Mouse (Mus musculus) Patski (cell line): ENCODE measurements around the gene Il34. TPM values are rescaled to one million over a fixed set of nuclear protein-coding genes. Genes with fewer than 3 reads are reported as not detected.

ENCODE experiments used
- ATAC-seq: fragments of 100-300 bp; one replicate; pipeline ENCODE4 v1.8.0; 2021
- CTCF ChIA-PET: fragments of 350-600 bp; sonication (Branson Sonifier 250); formaldehyde crosslinking; loops from one replicate; lab custom pipeline; 2022; ENCODE audit warnings: inconsistent platforms; lab: Charles Lee
- POLR2A ChIA-PET: fragments of 350-600 bp; sonication (Branson Sonifier 250); formaldehyde crosslinking; loops from one replicate; lab custom pipeline; 2022; ENCODE audit warnings: antibody characterized with exemption, inconsistent platforms; lab: Charles Lee
- DNase-seq: peaks from one replicate; pipeline ENCODE4 v3.0.0-alpha.2; 2011; ENCODE audit warnings: low read depth, low spot score
- H3K27me3 ChIP-seq: fragments of 371-371 bp; one replicate; pipeline ENCODE4 v1.5.1; 2021
- CTCF ChIP-seq: fragments of 100-300 bp; IDR thresholded peaks from one replicate; pipeline ENCODE4 v1.5.1; 2021
- in situ Hi-C: fragments of 300-500 bp; cut with MboI; formaldehyde crosslinking; loops from 3 replicates; pipeline ENCODE4 v1.11.1; 2018; ENCODE audit warnings: low pct_unique_long_range_greater_than_20kb, mixed read lengths
- polyA plus RNA-seq: library from polyadenylated mRNA; unstranded; gene quantifications from one replicate; pipeline ENCODE4 v1.2.3, GENCODE M21; 2021

Il34 gene
- polyA plus RNA-seq, 1 experiment from 2014 or later: 35.6 TPM

DNA sequence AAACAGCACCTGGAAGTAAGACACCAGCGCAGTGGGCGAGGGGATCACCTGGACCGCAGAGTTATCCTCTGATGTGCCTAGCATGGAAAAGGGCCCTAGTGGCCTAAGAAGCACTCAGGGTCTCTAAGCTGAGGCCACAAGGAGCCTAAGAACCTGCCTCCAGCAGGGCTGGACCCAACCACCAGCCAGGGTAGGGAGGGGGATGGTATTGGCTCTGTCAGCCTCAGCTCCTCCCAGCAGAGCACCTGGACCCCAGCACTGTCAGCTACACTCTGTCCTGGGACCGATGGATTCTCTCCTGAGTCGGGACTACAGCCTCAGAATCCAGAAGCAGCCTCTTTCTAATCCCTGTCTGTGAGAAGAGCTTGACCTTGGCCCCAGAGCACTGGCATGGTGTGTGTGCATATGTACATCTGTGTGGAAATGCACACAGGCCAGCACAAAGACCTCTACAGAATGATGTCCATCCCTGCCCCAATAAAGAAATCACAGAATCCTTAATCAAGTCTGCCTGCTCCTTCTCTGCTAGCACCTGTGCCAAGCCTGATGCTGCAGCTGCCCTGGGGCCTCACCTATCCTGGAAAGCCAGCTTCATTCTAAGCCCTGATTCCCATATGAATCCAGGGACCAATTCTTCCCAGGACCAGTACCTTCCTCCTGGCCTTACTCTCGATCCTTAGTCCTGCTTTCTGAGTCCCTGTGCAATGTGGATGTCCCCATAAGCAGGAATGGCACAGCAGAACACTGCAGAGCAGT is 85.6 kb downstream of the Il34 start:
- no peaks in the 10 kb centered on the region for H3K27me3 ChIP-seq
- in situ Hi-C loops: loop anchor here (5.0 kb wide), 1 partner anchor 73 kb away; no protein-coding TSS in a partner anchor
- ChIA-PET POLR2A (interaction anchor here (0.5 to 1.3 kb wide), 3 partner anchors 51 to 939 kb away, joined by 3 to 7 read pairs (median 4); no protein-coding TSS in a partner anchor), CTCF (interaction anchor here (1.4 kb wide), 1 partner anchor 16 kb away, joined by 4 read pairs; no protein-coding TSS in a partner anchor)
- no peak for ATAC-seq
- no peak for DNase-seq
- no peak for TF ChIP-seq CTCF

DNA sequence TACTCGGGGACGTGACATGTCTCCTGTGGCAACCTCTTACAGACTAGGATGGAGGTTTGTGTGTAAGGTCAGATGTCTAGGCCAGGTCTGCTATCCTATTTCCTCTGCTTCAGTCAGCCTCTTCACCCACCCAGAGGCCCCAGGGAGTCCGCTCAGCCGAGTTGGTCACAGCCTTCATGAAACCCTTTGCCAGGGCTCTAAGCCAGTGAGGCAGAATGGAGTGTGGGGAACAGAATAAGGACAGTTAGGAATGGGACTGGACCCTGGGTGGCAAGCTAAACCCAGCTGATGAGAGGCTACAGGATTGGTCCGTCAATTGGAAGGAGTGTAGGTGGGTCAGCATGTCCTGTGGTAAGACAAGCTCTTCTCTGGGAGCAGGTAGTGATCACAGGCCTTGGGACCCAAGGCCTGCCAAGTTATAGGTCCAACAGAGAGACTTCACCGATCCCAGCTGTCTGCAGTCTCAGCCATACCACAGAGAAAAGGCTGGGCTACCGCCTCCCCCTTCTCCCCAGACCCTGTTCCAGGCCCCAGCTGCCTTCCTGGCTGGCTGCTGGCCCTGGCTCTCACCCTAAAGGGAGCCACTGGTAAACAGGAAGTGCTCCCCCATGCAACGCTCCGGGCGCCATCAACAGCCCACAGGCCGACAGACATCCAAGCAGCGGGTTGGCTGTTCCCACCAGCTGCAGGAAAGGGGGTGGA is 86.6 kb downstream of the Il34 start:
- CTCF ChIA-PET: interaction anchor here (1.4 to 1.6 kb wide), 2 partner anchors 8 to 15 kb away, joined by 4 read pairs; no protein-coding TSS in a partner anchor
- DNase-seq (no peak), ATAC-seq (no peak)
- POLR2A ChIA-PET: interaction anchor here (0.8 kb wide), 1 partner anchor 9 kb away, joined by 3 read pairs; no protein-coding TSS in a partner anchor
- no peak for TF ChIP-seq CTCF
- in situ Hi-C loops: loop anchor here (5.0 kb wide), 1 partner anchor 72 kb away; no protein-coding TSS in a partner anchor
- no peaks in the 10 kb centered on the region for H3K27me3 ChIP-seq

DNA sequence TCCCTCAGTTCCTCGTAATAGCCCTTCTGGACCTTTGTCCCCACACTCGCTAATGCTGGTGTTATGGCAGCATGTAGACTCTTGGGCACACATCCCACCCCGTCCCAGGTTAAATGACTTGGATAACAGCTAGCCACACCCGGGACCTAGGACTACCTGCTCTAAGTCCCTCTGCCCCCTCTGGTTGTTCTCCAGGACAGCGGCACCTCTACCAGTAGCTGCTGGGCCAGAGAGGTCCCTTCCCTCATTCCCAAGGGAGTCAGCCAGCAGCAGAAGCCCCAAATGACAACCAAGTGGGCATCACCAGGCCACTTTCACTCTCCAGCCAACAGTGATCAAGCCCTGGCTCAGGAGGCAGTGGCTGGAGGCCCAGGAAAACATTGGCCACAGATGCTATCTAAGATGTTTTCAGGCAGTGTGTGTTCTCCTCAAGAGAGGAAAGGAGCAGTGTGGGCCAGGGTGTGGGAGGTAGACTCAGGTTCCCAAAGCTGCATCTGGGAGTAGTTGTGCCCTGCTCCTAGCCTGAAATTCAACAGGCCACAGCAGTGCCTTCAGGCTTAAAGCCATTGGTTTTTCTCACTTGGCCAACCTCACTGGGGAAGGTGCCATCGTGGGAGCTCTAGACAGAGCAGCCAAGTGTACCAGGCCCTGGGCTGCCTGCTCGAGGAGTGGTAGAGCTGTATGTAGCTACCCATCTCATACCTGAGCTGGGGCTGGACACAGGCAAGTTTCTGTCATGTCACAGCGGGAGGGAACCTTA is 87.3 kb downstream of the Il34 start:
- DNase-seq (no peak), ATAC-seq (no peak)
- in situ Hi-C loops: loop anchor here (5.0 kb wide), 1 partner anchor 71 kb away; no protein-coding TSS in a partner anchor
- ChIA-PET POLR2A (interaction anchor here (1.2 kb wide), 1 partner anchor 15 kb away, joined by 6 read pairs; no protein-coding TSS in a partner anchor), CTCF (interaction anchor here (1.6 kb wide), 1 partner anchor 9 kb away, joined by 4 read pairs; no protein-coding TSS in a partner anchor)
- TF ChIP-seq CTCF: no peak
- H3K27me3 ChIP-seq: no peaks in the 10 kb centered on the region

DNA sequence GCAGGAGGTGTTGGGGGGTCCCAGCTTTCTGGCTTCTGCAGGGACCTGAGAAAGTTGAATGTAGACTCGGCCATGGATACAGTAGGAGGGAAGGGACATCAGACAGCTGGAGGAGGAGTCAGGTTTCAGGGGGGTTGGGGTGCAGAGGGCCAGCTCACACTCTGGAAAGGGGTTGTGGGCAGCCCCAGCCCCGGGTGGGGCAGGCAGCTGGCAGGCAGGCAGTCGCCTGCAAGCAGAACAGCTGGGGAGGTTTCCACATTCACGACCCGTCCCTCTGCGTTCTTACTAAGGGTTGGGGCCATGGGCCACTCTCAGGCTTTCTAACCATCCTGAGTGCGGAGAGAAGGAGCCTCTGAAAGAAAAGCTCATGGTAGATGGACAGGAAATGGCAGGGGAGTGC is 88.6 kb downstream of the Il34 start:
- no peak for TF ChIP-seq CTCF
- CTCF ChIA-PET: no interaction called here
- in situ Hi-C loops: loop anchor here (5.0 kb wide), 1 partner anchor 70 kb away; no protein-coding TSS in a partner anchor
- DNase-seq (no peak), ATAC-seq (no peak)
- POLR2A ChIA-PET: interaction anchor here (1.2 kb wide), 1 partner anchor 13 kb away, joined by 6 read pairs; no protein-coding TSS in a partner anchor
- no peaks in the 10 kb centered on the region for H3K27me3 ChIP-seq

GRCm38 (mm10) chr8:110716075-110716474 is 89.6 kb downstream of the Il34 start:
- in situ Hi-C loops: loop anchor here (5.0 kb wide), 1 partner anchor 69 kb away; no protein-coding TSS in a partner anchor
- TF ChIP-seq CTCF: no peak
- ATAC-seq (peak; percentile 68), DNase-seq (peak; percentile 82)
- H3K27me3 ChIP-seq: no peaks in the 10 kb centered on the region
- ChIA-PET POLR2A (no interaction called here), CTCF (interaction anchor here (1.4 to 1.5 kb wide), 2 partner anchors 53 to 86 kb away, joined by 3 to 4 read pairs; no protein-coding TSS in a partner anchor)

DNA sequence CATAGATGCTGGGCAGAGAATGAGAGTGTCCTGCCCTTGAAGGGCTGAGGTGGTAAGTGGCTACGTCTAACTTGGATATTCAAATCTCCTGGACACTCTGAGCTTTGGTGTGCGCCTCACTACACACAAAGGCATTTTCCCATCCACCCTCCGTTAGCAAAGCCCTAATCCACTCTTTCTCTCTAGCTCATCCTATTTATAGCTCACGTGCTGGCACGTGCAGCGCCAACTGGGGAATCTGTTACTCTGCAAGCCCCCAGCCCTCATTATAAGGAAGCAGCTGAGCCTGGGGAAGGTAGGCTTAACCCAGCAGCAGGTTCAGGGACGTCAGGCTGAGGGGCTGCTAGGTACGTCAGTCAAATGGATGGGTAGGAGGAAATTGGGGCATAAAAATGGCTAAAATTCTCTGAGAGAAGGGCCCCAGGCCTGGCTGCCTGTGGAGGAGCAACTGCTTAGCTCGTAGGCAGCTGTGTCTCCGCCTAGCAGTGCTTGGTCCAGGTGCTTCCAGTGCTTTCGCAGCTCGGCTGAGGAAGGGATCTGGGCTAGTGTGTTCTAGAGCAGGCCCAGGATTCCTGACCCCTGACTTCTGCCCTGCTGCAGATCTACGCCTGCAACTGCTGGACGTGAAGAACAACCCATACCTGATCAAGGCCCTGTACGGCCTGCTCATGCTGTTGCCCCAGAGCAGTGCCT is 90.8 kb downstream of the Il34 start:
- TF ChIP-seq CTCF: no peak

GRCm38 (mm10) chr8:110713073-110713472 is 92.7 kb downstream of the Il34 start:
- ChIA-PET CTCF (no interaction called here), POLR2A (no interaction called here)
- ATAC-seq (no peak), DNase-seq (no peak)
- in situ Hi-C loops: no loop called here
- no peaks in the 10 kb centered on the region for H3K27me3 ChIP-seq
- no peak for TF ChIP-seq CTCF

More for the DNA sequence above, 90.8 kb downstream of the Il34 start:
- in situ Hi-C loops: loop anchor here (5.0 kb wide), 1 partner anchor 68 kb away; no protein-coding TSS in a partner anchor
- ATAC-seq: no peak
- ChIA-PET POLR2A (interaction anchor here (1.1 to 1.5 kb wide), 2 partner anchors 12 to 43 kb away, joined by 3 read pairs; no protein-coding TSS in a partner anchor), CTCF (interaction anchor here (1.4 to 1.5 kb wide), 2 partner anchors 52 to 85 kb away, joined by 3 to 4 read pairs; no protein-coding TSS in a partner anchor)
- DNase-seq: no peak
- H3K27me3 ChIP-seq: no peaks in the 10 kb centered on the region

- in situ Hi-C loops: no loop called here
- no peaks in the 10 kb centered on the region for H3K27me3 ChIP-seq
- no peak for ATAC-seq
Measured at GRCm38 (mm10) chr8:110711271-110711934, 94.3 kb downstream of the Il34 start.

GRCm38 (mm10) chr8:110710593-110710992 is 95.1 kb downstream of the Il34 start:
- H3K27me3 ChIP-seq: no peaks in the 10 kb centered on the region
- no peak for DNase-seq
- no peak for ATAC-seq
- ChIA-PET POLR2A (no interaction called here), CTCF (interaction anchor here (0.8 kb wide), 1 partner anchor 9 kb away, joined by 3 read pairs; no protein-coding TSS in a partner anchor)
- no peak for TF ChIP-seq CTCF
- in situ Hi-C loops: no loop called here

More at GRCm38 (mm10) chr8:110711271-110711934, 94.3 kb downstream of the Il34 start:
- ChIA-PET POLR2A (no interaction called here), CTCF (no interaction called here)
- no peak for DNase-seq
- TF ChIP-seq CTCF: no peak
